Mouse (Mus musculus): ENCODE measurements around the gene Pif1.
A peak's percentile ranks its signal among the peaks of the same experiment; 100 is the strongest.

Pif1 gene

GRCm38 (mm10) chr9:65586406-65587269, at the start of gene Pif1:
TSS of gene Pif1 (plus strand) at chr9:65587160.
- DNase-seq (ENCODE audit: low read depth, low spot score), result peak; percentile 94

DNA sequence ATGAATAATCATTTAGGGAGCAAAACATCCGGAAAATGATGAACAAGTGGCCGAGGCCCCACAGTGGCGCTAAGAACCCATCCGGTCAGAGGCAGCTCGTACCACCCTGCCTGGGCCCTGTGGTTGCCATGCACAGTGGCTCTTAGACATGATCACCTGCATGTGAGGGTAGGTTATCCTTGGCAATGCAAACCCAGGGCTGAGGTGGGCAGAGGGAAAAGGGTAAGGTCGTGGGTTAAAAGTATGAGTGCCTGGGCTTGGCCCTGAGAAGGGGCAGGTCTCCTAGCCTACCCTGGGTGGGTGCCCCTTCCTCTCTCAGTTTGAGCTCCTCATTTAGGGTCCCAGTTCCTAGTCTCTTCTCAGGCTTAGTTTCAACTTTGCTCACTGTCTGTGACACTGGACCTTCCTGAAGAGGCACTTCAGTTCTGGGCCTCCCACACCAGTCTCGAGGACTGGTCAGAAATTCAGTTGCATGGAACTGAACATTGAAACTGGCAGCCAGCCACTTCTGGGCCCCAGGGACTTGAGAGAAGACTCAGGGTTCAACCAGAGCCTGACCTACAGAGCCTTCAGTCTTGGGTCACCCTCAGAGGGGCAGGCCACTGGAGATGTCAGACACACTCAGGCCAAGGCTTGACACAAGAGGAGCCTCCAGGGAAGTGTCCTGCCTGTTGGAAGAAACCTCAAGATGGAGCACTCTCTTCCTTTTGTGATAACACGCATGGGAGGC, 48.9 kb upstream of the Pif1 start:
- DNase-seq (ENCODE audit: low read depth, low spot score), result no peak

GRCm38 (mm10) chr9:65539697-65540096, 47.3 kb upstream of the Pif1 start:
- DNase-seq (ENCODE audit: low read depth, low spot score), result no peak

DNA sequence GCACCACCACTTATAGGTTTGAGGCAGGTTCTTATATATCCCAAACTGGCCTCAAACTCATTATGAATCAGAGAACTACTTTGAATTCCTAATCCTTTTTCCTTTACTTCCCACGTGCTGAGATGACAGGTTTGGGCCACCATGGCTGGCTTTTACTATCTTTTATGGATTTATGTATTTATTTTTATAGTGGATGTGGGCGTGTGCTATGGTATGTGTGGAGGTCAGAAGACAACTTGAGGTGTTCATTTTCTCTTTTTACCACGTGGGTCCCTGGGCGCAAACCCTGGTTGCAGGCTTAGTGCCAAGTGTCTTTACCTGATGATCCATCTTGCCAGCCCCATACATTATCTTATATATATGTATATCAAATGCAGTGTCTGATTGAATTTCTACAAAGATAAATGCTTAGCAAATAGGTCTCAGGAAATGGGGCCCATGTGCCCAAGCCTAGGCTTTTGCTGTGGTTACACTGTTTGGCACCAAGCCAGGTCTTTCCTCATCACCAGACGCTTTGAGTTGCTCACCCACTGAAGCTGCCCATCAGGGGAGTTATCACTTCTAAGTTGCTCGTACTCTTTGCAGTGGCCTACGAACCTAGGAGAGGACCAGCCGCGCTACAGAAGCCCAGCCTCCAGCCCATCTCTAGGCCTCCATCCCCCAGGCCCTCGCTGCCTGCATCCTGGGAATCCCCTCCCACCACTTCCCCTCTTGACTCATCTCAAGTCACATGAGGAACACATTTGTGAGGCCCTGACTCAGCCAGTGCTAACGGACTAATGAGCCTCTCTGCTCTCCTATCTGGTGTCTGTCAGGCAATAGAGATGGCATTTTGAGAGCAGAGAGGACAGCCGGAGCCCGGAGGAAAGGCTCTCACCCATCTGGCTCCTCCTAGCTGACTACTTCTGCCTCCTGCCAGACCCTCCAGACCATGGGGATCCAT, 45.6 kb upstream of the Pif1 start:
- DNase-seq (ENCODE audit: low read depth, low spot score), result no peak

DNA sequence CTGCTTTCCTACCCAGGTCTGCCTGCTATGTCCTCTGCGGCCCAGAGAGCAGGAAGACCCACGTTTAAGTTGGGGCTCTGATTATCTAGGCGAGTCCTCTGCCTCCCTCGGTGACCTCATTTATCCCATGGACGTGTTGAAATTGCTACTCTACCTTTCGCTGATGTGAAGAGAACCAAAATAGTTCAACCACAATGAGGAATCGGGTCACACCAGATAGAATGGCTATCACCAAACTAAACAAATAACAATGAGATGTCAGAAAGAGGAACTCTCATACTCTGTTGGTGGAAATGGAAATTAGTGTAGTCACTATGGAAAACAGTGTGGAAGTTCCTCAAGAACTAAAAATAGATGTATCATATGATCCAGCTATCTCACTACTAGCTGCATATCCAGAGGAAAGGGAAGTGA, 44.8 kb upstream of the Pif1 start:
- DNase-seq (ENCODE audit: low read depth, low spot score), result no peak

DNA sequence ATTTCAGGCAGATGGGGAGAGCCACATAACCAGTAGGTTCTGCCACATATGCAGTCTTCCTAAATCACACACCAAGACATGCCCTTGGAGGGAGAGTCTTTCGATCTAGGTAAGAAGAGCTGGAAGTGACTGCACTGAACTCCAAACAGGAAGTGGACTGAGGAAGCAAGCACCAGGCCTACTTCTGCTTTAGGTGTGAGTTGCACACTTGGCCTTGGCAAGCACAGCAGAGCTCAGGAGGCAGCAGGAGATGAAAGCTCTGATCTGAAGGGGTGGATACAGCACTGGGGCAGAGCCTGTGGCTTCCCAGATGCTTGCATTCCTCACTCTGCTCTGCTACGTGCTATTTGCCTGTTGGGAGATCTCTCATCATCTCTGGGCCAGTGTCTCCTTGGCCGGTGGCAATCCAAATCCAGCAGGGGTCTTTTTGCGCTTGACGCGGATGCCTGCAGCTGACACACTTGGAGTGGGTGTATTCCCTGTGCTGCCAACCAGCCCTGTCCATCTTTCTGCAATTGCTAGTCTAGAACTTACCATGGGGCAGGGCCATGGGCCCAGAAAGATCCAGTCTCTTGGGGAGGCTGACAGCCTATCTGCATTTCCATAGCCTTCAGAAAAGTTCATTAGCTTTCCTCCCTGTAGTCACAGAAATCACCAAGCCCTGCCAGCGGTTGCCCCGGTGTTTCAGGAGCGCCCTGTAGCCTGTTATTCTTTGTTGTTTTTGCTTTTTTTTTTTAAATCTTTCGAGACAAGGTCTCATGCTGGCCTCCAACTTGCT, 41.1 kb upstream of the Pif1 start:
- DNase-seq (ENCODE audit: low read depth, low spot score), result no peak

- DNase-seq (ENCODE audit: low read depth, low spot score), result no peak
Measured at GRCm38 (mm10) chr9:65546413-65546695, 40.6 kb upstream of the Pif1 start.

DNA sequence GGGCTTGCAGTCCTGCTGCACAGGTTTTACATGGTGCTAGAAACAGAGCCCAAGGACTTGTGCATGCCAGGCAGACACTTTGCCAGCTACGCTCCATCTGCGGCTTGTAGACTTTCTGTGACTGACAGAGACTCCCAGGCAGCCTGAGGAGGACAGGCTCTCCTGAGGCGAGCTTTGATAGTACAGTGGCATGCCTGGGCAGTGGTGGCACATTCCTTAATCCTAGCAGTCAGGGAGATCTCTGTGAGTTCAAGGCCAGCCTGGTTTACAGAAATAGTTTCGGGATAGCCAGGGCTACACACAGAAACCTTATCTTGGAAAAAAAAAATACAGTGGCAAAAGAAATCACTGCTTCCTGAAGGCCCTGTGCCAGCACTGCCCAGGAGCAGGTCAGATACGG, 39.8 kb upstream of the Pif1 start:
- DNase-seq (ENCODE audit: low read depth, low spot score), result no peak

DNA sequence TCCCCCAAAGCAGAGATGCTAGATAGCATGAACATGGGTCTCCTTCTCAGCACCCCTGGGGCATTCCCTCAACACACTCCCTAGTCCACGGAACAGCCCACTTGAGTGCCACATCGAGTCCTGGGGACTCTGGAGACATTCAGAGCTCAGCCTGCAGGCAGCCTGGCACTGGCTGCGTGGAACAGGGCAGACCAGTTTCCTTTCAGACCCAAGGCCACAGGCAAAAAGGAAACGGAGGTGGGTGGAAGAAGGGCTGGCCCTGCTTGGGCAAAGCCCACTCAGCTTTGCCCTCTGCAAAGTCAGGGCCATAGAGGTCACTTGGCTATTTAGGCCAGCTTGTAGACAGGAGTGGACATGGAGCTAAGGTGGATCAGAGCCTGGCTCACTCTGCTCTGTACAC, 39.1 kb upstream of the Pif1 start:
- DNase-seq (ENCODE audit: low read depth, low spot score), result no peak

DNA sequence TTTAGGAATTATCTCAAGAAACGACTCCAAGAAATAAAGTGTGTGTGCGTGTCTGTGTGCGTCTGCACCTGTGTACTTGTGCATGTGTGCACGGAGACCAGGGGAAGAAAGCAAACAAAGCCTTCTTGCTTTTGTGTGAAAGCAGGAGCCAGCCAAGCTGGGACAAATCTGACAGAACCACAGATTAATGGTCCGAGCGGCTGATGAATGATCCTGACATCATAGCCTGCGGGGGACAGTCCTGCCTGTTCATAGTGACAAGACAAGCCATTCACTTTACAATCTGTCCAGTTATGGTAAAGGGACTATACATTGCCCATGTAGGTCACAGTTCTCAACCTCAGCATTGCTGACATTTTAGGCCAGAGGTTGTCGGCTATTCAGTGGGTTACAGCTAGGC, 38.6 kb upstream of the Pif1 start:
- no peak for DNase-seq (ENCODE audit: low read depth, low spot score)

DNA sequence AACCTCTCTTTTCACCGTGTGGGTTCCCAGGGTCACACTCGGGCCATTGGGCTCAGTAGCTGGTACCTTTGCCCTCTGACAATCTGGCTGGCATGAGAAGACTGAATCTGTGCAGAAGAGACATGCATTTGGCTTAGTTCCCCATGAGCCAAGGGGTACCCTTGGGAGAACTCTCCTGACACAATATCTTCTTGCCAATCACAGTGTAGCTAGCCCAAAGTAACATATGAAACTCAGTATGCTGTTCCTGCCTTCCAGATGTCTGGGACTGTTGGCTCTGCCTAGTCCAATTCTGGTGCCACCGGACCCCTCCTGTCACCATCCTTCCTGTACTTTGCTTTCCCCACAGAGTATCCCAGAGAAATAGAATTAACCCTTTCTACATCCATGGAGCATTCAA, 37.8 kb upstream of the Pif1 start:
- no peak for DNase-seq (ENCODE audit: low read depth, low spot score)

DNA sequence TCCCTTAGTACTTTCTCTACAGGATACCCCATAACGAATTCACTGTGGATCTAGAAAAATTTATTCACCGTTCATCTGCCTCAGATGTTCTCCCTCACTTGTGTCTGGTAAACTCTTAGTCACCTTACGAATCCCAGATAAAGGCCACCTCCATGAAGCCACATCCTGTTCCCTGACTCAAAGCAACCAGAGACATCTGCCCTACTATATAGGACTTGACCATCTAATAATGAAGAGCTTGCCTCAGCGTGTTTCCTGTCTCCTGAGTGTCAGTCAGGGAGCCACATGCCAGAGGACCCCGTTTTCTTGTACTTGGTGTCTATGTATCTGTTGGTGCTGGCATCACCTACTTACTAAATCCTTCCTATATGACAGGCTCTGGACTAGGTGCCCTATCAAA, 37.3 kb upstream of the Pif1 start:
- no peak for DNase-seq (ENCODE audit: low read depth, low spot score)

- no peak for DNase-seq (ENCODE audit: low read depth, low spot score)
Measured at GRCm38 (mm10) chr9:65550079-65550831, 36.7 kb upstream of the Pif1 start.

DNA sequence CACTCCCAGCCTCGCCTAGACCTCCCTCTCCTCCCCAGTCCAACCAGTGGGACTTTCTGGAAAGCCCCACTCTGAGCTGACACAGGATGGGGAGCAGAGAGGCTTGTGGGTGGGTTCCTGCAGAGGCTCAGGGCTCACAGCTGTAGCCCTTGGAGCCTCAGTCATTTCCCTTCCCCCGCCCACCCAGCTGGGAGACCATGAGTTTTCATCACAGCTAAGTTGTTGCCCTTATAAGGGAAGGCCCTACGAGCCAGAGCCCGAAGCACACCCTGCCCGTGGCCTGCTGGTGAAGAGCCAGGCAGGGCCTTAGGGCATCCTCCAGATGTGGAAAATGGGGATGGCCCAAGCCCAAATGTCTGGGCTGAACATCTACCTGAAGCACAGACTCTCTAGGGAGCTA, 35.9 kb upstream of the Pif1 start:
- DNase-seq (ENCODE audit: low read depth, low spot score), result peak; percentile 47

- no peak for DNase-seq (ENCODE audit: low read depth, low spot score)
Measured at GRCm38 (mm10) chr9:65552141-65552540, 34.8 kb upstream of the Pif1 start.

- DNase-seq (ENCODE audit: low read depth, low spot score), result no peak
Measured at GRCm38 (mm10) chr9:65552711-65553110, 34.2 kb upstream of the Pif1 start.

- DNase-seq (ENCODE audit: low read depth, low spot score), result no peak
Measured at GRCm38 (mm10) chr9:65555001-65555405, 32.0 kb upstream of the Pif1 start.

DNA sequence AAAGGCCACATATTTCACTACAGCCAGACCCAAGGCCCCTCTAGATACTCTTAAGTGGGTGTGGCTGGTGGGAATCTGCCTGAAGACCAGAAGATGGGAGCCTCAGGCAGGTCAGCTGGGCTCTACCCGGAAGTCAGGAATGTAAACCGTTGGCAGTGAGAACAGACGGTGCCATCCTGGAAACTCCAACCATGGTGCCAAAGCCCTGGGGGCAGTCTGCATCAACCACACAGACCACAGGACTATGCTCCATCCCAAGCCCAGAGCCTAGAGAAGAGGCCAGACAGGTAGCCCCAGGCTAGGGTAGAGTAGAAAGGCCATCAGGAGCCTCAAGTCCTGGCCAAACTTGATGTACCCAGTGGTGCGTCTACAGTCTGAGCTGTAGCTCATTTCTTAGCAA, 31.3 kb upstream of the Pif1 start:
- no peak for DNase-seq (ENCODE audit: low read depth, low spot score)

- no peak for DNase-seq (ENCODE audit: low read depth, low spot score)
Measured at GRCm38 (mm10) chr9:65556349-65556748, 30.6 kb upstream of the Pif1 start.

GRCm38 (mm10) chr9:65556979-65557378, 30.0 kb upstream of the Pif1 start:
- no peak for DNase-seq (ENCODE audit: low read depth, low spot score)

DNA sequence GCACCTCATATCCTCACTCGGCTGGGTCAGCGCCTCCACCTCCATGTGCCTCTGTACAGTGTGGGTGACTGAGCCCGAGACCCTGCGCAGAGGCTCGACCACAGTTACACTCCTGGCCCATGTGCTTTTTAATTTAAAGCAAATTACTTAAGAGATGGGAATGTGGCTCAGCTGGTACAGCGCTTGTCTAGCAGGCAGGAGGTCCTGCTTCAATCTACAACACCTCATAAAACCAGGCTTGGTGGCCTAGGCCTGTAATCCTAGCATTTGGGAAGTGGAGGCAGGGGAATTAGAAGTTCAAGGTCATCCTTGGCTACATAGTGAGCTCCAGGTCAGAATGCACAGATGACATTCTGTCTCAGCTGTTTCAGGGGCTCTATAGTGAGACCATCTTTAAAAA, 28.2 kb upstream of the Pif1 start:
- DNase-seq (ENCODE audit: low read depth, low spot score), result no peak
